Mouse (Mus musculus): ENCODE measurements around the gene Rnf114. TPM values are rescaled to one million over a fixed set of nuclear protein-coding genes. Genes with fewer than 3 reads are reported as not detected.

The Rnf114 gene
- polyA plus RNA-seq, 1 experiment from 2014 or later = 119 TPM

GRCm38 (mm10) chr2:167497272-167497671 is 4.8 kb downstream of the Rnf114 start:
- no peak overlapping the region for H3K4me3 ChIP-seq (ENCODE audit: low read depth, low read length)
- H3K27me3 ChIP-seq (replicated peaks; ENCODE audit: insufficient read depth, low read length) = no peaks in the 10 kb centered on the region
- ATAC-seq (no peak), DNase-seq (ENCODE audit: low spot score) (peak; percentile 70)
- no peak overlapping the region for H3K4me2 ChIP-seq (replicated peaks; ENCODE audit: low read depth, low read length)
- WGBS = 71% methylated on average over 5 of the region's 5 CpGs
- H3K9ac ChIP-seq (replicated peaks; ENCODE audit: low read depth) = no peak overlapping the region
- no peaks in the 10 kb centered on the region for H3K36me3 ChIP-seq (ENCODE audit: insufficient read depth, low read length)
- no peak overlapping the region for H3K27ac ChIP-seq (ENCODE audit: low read length)
- H3K9me3 ChIP-seq (ENCODE audit: low read length) = no peaks in the 10 kb centered on the region
- TF ChIP-seq CTCF (IDR thresholded peaks at IDR 0.05) (peak; percentile 83), EP300 (IDR thresholded peaks at IDR 0.05) (no peak)
- H3K4me1 ChIP-seq (ENCODE audit: insufficient read depth, low read depth, low read length) = peaks cover 3% of the 10 kb centered on the region; the same call in 1 of the 2 replicates

- H3K4me1 ChIP-seq (ENCODE audit: insufficient read depth, low read depth, low read length) = peaks cover 13% of the 10 kb centered on the region; the same call in 1 of the 2 replicates
- TF ChIP-seq CTCF (IDR thresholded peaks at IDR 0.05) = no peak
- TF ChIP-seq EP300 (IDR thresholded peaks at IDR 0.05) = peak; percentile 25; the same call in 1 of the 2 replicates
- no peaks in the 10 kb centered on the region for H3K9me3 ChIP-seq (ENCODE audit: low read length)
- peak overlapping the region; percentile 83 for H3K4me2 ChIP-seq (replicated peaks; ENCODE audit: low read depth, low read length)
- peak overlapping the region; percentile 99 for H3K4me3 ChIP-seq (ENCODE audit: low read depth, low read length)
- ATAC-seq (peak; percentile 3), DNase-seq (ENCODE audit: low spot score) (no peak)
- no peaks in the 10 kb centered on the region for H3K27me3 ChIP-seq (replicated peaks; ENCODE audit: insufficient read depth, low read length)
- no peaks in the 10 kb centered on the region for H3K36me3 ChIP-seq (ENCODE audit: insufficient read depth, low read length)
- no peak overlapping the region for H3K9ac ChIP-seq (replicated peaks; ENCODE audit: low read depth)
- H3K27ac ChIP-seq (ENCODE audit: low read length) = peak overlapping the region; percentile 95
- WGBS = 33% methylated on average over 13 of the region's 13 CpGs
These were observed 10.3 kb downstream of the Rnf114 start for GRCm38 (mm10) chr2:167502554-167503252.

GRCm38 (mm10) chr2:167503253-167503895 is 10.9 kb downstream of the Rnf114 start:
- Histone ChIP-seq H3K36me3 (ENCODE audit: insufficient read depth, low read length) (no peaks in the 10 kb centered on the region), H3K9me3 (ENCODE audit: low read length) (no peaks in the 10 kb centered on the region), H3K4me1 (ENCODE audit: insufficient read depth, low read depth, low read length) (peaks cover 13% of the 10 kb centered on the region; the same call in 1 of the 2 replicates), H3K27me3 (replicated peaks; ENCODE audit: insufficient read depth, low read length) (no peaks in the 10 kb centered on the region), H3K4me3 (ENCODE audit: low read depth, low read length) (peak overlapping the region; percentile 99), H3K27ac (ENCODE audit: low read length) (peak overlapping the region; percentile 95), H3K4me2 (replicated peaks; ENCODE audit: low read depth, low read length) (peak overlapping the region; percentile 83), H3K9ac (replicated peaks; ENCODE audit: low read depth) (peak overlapping the region; percentile 91)
- TF ChIP-seq EP300 (IDR thresholded peaks at IDR 0.05) (no peak), CTCF (IDR thresholded peaks at IDR 0.05) (peak; percentile 32; the same call in 1 of the 2 replicates)
- ATAC-seq = peak; percentile 71
- peak; percentile 91 for DNase-seq (ENCODE audit: low spot score)
- WGBS = 2% methylated on average over 63 of the region's 85 CpGs

- no peaks in the 10 kb centered on the region for H3K9me3 ChIP-seq (ENCODE audit: low read length)
- H3K27me3 ChIP-seq (replicated peaks; ENCODE audit: insufficient read depth, low read length) = no peaks in the 10 kb centered on the region
- no peaks in the 10 kb centered on the region for H3K36me3 ChIP-seq (ENCODE audit: insufficient read depth, low read length)
- H3K27ac ChIP-seq (ENCODE audit: low read length) = peak overlapping the region; percentile 95
- DNase-seq (ENCODE audit: low spot score) = peak; percentile 63
- WGBS = 2% methylated on average over 28 of the region's 32 CpGs
- H3K9ac ChIP-seq (replicated peaks; ENCODE audit: low read depth) = peak overlapping the region; percentile 91
- H3K4me2 ChIP-seq (replicated peaks; ENCODE audit: low read depth, low read length) = peak overlapping the region; percentile 83
- TF ChIP-seq CTCF (IDR thresholded peaks at IDR 0.05) (no peak), EP300 (IDR thresholded peaks at IDR 0.05) (no peak)
- ATAC-seq = peak; percentile 11
- peaks cover 13% of the 10 kb centered on the region; the same call in 1 of the 2 replicates for H3K4me1 ChIP-seq (ENCODE audit: insufficient read depth, low read depth, low read length)
- H3K4me3 ChIP-seq (ENCODE audit: low read depth, low read length) = peak overlapping the region; percentile 99
These were observed 11.5 kb downstream of the Rnf114 start for GRCm38 (mm10) chr2:167503896-167504349.

GRCm38 (mm10) chr2:167505127-167505526 is 12.7 kb downstream of the Rnf114 start:
- WGBS = 35% methylated on average over 3 of the region's 3 CpGs
- Histone ChIP-seq H3K4me1 (ENCODE audit: insufficient read depth, low read depth, low read length) (peaks cover 14% of the 10 kb centered on the region; the same call in 1 of the 2 replicates), H3K4me2 (replicated peaks; ENCODE audit: low read depth, low read length) (peak overlapping the region; percentile 83), H3K27me3 (replicated peaks; ENCODE audit: insufficient read depth, low read length) (no peaks in the 10 kb centered on the region), H3K36me3 (ENCODE audit: insufficient read depth, low read length) (no peaks in the 10 kb centered on the region), H3K9ac (replicated peaks; ENCODE audit: low read depth) (no peak overlapping the region), H3K4me3 (ENCODE audit: low read depth, low read length) (peak overlapping the region; percentile 3; the same call in 1 of the 2 replicates), H3K27ac (ENCODE audit: low read length) (peak overlapping the region; percentile 95), H3K9me3 (ENCODE audit: low read length) (no peaks in the 10 kb centered on the region)
- peak; percentile 84 for ATAC-seq
- peak; percentile 92 for DNase-seq (ENCODE audit: low spot score)
- TF ChIP-seq CTCF (IDR thresholded peaks at IDR 0.05) = no peak
- TF ChIP-seq EP300 (IDR thresholded peaks at IDR 0.05) = peak; percentile 50; the same call in 1 of the 2 replicates

Data from lung, postnatal 0 days (tissue).